Mouse (Mus musculus) spleen, adult 2 months (tissue): ENCODE measurements around the gene Psmd8. TPM values are rescaled to one million over a fixed set of nuclear protein-coding genes. Genes with fewer than 3 reads are reported as not detected.

Experiments
- DNase-seq, 2 experiments: peaks; one replicate each; pipeline versions ENCODE4 v3.0.0 to v3.0.0-alpha.2; 2012 to 2021; ENCODE audit warnings: low spot score in 2 of 2, low read depth in 1 of 2
- H3K27ac ChIP-seq: fragments of 200-500 bp; 2 replicates; pipeline ENCODE4 v1.5.1; 2012; ENCODE audit warnings: low read length, inconsistent platforms; ENCODE audit not compliant: insufficient read depth
- H3K27me3 ChIP-seq: fragments of 200-500 bp; 2 replicates; pipeline ENCODE4 v1.6.1; 2012; ENCODE audit warnings: mild to moderate bottlenecking, moderate library complexity, low read length, inconsistent platforms; ENCODE audit not compliant: control insufficient read depth, insufficient read depth
- H3K36me3 ChIP-seq: fragments of 200-500 bp; 2 replicates; pipeline ENCODE4 v1.6.1; 2012; ENCODE audit warnings: mild to moderate bottlenecking, low read length, inconsistent platforms; ENCODE audit not compliant: control insufficient read depth, insufficient read depth
- H3K4me1 ChIP-seq: fragments of 200-500 bp; 2 replicates; pipeline ENCODE4 v1.6.1; 2011; ENCODE audit warnings: inconsistent platforms; ENCODE audit not compliant: control insufficient read depth, insufficient read depth, insufficient read length
- H3K4me3 ChIP-seq: fragments of 200-500 bp; 2 replicates; pipeline ENCODE4 v1.5.1; 2011; ENCODE audit warnings: mild to moderate bottlenecking, inconsistent platforms; ENCODE audit not compliant: insufficient read depth, insufficient read length; ENCODE audit errors: extremely low read depth
- CTCF ChIP-seq: fragments of 200-500 bp; IDR thresholded peaks from 2 replicates; pipeline ENCODE4 v1.5.1; 2011; ENCODE audit warnings: mild to moderate bottlenecking, inconsistent platforms; ENCODE audit not compliant: insufficient read depth, insufficient read length, insufficient replicate concordance; ENCODE audit errors: extremely low read depth
- POLR2A ChIP-seq: fragments of 200-500 bp; IDR thresholded peaks from 2 replicates; pipeline ENCODE4 v1.6.1; 2011; ENCODE audit warnings: low read depth, low read length, inconsistent platforms
- WGBS: fragments of 180-500 bp; shearing (Covaris S2); methylation state at CpG from one replicate; pipeline ENCODE4 v1.1.7; 2018; 5-methylcytosine and 5-hydroxymethylcytosine counted together
- polyA plus RNA-seq: library from polyadenylated mRNA; depleted of rRNA; stranded (reverse); fragments of >200 nt; gene quantifications from 2 replicates; pipeline ENCODE4 v1.2.3, GENCODE M21; 2012

Gene Psmd8
- polyA plus RNA-seq, 1 experiment, result 82.0 TPM

DNA sequence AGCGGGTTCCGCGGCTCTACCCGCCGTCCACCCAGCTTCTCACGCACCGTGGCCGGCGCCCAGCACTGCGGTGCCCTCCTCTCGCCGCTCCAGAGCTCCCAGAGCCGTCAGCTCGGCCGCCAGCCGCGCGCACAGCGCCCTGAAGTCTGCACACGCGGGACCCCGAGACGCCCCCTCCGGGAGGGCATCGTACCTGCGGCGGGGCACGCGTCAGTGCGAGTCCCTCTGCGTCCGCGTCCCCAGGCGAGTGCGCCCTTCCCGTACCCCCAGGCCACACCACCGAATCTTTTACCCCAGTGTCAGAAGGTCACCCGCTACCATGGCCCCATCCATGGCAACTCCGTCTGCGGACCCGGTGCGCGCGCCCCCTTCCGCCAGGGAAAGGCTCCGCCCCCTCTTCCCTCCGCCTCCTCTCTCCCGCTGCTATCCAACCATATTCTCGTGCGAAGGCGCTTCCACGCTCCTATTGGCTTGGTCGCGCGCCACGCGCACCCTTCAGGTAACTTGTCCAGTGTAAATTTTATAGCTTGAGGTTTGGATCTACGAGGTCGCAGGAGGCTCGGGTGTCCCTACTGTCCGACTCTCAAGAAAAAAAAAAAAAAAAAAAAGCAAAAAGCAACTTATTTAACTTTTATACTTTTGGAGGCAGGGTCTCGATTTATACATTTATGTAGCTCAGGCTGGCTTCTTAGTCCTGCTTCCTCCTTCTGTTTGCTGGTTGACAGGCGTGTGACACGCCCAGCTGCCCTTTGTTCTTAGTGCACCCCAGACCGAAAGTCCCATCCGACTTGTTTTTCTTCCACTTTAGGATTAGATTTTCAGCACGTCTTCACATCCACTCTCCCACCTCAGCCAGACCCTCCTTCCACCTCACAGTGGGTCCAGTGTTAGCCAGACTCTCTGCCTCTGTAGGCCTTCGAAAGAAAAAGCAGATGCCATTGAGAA lies 24.4 kb downstream of the Psmd8 start, which contains the start of gene Fam98c:
Gene Fam98c, minus strand, starts transcription at position 397 of the 945 bp plus-strand sequence.
- Histone ChIP-seq H3K27me3 (no peaks in the 10 kb centered on the region), H3K27ac (peak within 1 kb of the TSS; percentile 83), H3K4me3 (peak within 1 kb of the TSS; percentile 89), H3K36me3 (peaks cover 5% of the 10 kb centered on the region; the same call in 1 of the 2 replicates), H3K4me1 (peaks cover 6% of the 10 kb centered on the region)
- peak in 1 of 2 experiments; percentile 71 for DNase-seq
- 1% methylated on average over 66 of the region's 68 CpGs for WGBS
- TF ChIP-seq CTCF, result no peak
- TF ChIP-seq POLR2A, result no peak

DNA sequence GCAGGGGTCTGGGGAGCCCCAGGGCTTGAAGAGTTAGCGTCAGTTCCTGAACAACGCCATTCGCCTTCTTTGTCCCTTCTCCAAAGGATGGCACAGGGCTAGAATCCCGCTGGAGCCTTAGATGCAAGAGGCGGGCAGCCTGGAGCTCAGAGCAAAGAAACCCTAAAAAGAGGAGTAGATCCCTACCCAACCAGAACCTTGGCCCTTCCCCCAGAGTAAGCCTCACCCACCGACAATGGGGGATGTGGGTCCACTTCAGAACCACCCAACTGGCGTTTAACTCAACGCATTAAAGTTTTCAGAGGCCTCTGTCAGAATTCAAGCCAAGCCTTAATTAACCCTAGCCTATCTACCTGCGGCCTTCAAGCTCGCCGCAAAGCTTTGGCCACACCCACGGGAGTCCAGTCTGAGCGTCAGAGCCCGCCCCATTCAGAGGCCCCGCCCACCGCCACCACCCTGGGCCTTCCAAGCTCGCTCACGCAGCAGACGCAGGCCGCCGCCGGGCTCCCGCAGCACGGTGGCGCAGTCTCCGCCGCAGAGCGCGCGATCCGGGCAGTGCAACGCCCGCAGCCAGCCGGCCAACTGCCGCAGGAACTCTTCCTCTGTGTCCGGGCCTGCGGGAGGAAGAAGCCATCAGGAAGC lies 25.2 kb downstream of the Psmd8 start:
- Histone ChIP-seq H3K27me3 (no peaks in the 10 kb centered on the region), H3K36me3 (peaks cover 5% of the 10 kb centered on the region; the same call in 1 of the 2 replicates)

DNA sequence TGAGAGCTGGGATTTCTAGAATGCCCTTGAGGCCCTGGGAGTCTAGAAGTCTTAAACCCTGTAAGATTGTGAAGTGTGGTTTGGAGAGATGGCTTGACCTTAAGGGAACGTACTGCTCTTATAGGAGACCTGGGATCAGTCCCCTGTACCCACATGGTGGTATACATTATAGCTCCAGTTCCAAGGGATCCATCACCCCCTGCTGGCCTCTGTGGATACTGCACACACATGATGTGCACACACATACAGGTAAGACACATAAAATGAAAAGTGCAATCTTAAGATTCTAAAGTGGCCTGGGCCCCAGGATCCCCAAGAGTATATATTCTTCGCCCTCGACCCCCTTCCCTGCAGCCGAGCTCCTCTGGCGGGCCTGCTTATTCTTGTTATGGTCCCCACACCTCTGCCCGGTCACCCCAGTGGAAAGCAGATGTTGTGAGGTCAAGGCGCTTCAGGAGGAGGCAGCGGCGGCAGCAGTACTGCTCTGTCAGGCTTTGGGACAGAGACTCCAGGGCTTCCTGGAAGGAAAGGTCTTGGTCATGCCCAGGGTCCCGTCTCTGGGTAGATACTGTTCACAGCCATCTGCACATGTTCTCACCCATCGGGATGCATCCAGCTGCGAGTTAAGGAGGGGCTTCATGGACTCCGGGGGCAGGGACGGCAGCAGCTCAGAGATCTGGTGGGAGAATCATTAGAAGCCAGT lies 26.3 kb downstream of the Psmd8 start:
- no peaks in the 10 kb centered on the region for H3K27me3 ChIP-seq
- TF ChIP-seq CTCF (no peak), POLR2A (no peak)
- peaks cover 6% of the 10 kb centered on the region for H3K4me1 ChIP-seq
- H3K27ac ChIP-seq, result no peak overlapping the region
- WGBS, result 96% methylated on average over 14 of the region's 14 CpGs
- no peak for DNase-seq
- peaks cover 5% of the 10 kb centered on the region; the same call in 1 of the 2 replicates for H3K36me3 ChIP-seq
- no peak overlapping the region for H3K4me3 ChIP-seq

More for the DNA sequence above, 25.2 kb downstream of the Psmd8 start:
- 9% methylated on average over 37 of the region's 37 CpGs for WGBS
- peak; percentile 50 for TF ChIP-seq POLR2A
- no peak for TF ChIP-seq CTCF
- peak overlapping the region; percentile 83 for H3K27ac ChIP-seq
- H3K4me1 ChIP-seq, result peaks cover 6% of the 10 kb centered on the region
- peak; percentile 58 to 84 for DNase-seq
- peak overlapping the region; percentile 89 for H3K4me3 ChIP-seq

- DNase-seq, result no peak
- Histone ChIP-seq H3K27me3 (no peaks in the 10 kb centered on the region), H3K36me3 (peaks cover 5% of the 10 kb centered on the region; the same call in 1 of the 2 replicates), H3K4me1 (peaks cover 4% of the 10 kb centered on the region), H3K4me3 (no peak overlapping the region), H3K27ac (no peak overlapping the region)
- 71% methylated on average over 10 of the region's 10 CpGs for WGBS
- no peak for TF ChIP-seq POLR2A
- TF ChIP-seq CTCF, result no peak
Measured at GRCm38 (mm10) chr7:29151486-29151885, 29.0 kb downstream of the Psmd8 start.

- Histone ChIP-seq H3K27me3 (no peaks in the 10 kb centered on the region), H3K4me3 (no peak overlapping the region), H3K27ac (no peak overlapping the region), H3K36me3 (no peaks in the 10 kb centered on the region), H3K4me1 (no peaks in the 10 kb centered on the region; the same call in 1 of the 2 replicates)
- no peak for TF ChIP-seq POLR2A
- TF ChIP-seq CTCF, result no peak
- no peak for DNase-seq
- whole genome bisulfite sequencing, result 94% methylated on average over 15 of the region's 15 CpGs
Measured at GRCm38 (mm10) chr7:29148771-29149170, 31.7 kb downstream of the Psmd8 start.

- no peaks in the 10 kb centered on the region; the same call in 1 of the 2 replicates for H3K4me1 ChIP-seq
- H3K27me3 ChIP-seq, result no peaks in the 10 kb centered on the region
- 90% methylated on average over 7 of the region's 7 CpGs for WGBS
- H3K36me3 ChIP-seq, result no peaks in the 10 kb centered on the region
- no peak overlapping the region for H3K27ac ChIP-seq
- TF ChIP-seq CTCF (no peak), POLR2A (no peak)
- H3K4me3 ChIP-seq, result no peak overlapping the region
- DNase-seq, result no peak
Measured at GRCm38 (mm10) chr7:29146625-29147367, 33.7 kb downstream of the Psmd8 start.
